In the genomic region with DNA sequence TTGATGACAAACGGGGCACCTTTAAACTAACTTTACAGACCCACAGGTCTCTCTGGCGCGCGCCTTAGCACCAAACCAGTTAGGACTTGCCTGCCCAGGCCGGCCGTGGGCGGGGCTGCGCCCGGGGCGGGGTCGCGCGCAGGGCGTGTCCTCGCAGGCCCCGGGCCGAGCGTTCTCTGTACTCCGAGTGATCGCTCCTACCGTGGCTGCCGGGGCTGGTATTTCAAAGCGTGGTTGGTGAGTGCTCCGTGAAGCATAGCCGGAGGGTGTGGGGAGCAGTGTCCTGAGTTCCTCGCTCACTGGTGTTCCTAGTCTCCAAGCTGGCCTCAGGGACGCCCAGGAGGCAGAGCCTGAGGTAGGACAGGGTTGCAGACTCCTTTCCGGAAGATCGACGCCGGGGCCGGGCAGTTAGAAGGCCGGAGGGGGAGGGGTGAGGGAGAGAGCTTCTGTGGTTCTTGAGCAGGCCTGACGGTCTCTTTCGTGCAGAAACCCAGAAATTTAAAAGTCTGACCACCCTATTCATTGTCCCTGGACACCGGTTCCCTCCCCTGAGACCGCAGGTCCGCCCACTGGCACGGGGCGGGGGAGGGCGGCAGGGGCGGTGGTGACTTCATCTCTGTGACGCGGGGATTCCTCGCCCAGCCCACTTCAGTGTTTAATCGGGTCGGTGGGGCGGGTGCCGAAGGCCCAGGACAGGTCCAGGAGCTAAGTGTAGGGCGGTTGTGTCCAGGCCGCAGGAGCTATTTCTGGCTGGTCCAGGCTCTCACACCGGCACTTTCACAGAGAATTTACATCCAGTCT, we compare ENCODE assay signal across 8 mouse cellular contexts. TPM values are rescaled to one million over a fixed set of nuclear protein-coding genes. Genes with fewer than 3 reads are reported as not detected.
DNase-seq lines count a peak whose midpoint lies in the region; ATAC-seq and TF ChIP-seq lines count a peak whose summit lies in the region.

A gene (plus strand): TSS at position 163 of the 801 bp plus-strand sequence.

- H3K27ac ChIP-seq in embryonic facial prominence, embryonic 11.5 days (replicated peaks; ENCODE audit: low read depth, low read length) = peak within 1 kb of the TSS; percentile 67
- H3K27ac ChIP-seq in midbrain, postnatal 0 days (ENCODE audit: low read depth, low read length) = peak within 1 kb of the TSS; percentile 80
- H3K27ac ChIP-seq in stomach, embryonic 15.5 days = peak within 1 kb of the TSS; percentile 95

- no peak for TF ChIP-seq CTCF in midbrain, postnatal 0 days (IDR thresholded peaks at IDR 0.05)

- peak; percentile 36 for ATAC-seq in embryonic facial prominence, embryonic 11.5 days (replicated peaks; ENCODE audit: insufficient number of reproducible peaks, low FRiP score, low TSS enrichment, low read depth)
- peak; percentile 45 for ATAC-seq in midbrain, postnatal 0 days (ENCODE audit: low FRiP score)
- peak; percentile 85 for ATAC-seq in stomach, embryonic 15.5 days (ENCODE audit: insufficient read depth, low FRiP score, low read depth)

- peaks cover 29% of the 10 kb centered on the region for H3K27me3 ChIP-seq in embryonic facial prominence, embryonic 11.5 days (ENCODE audit: control insufficient read depth, insufficient read depth, low read length)
- H3K27me3 ChIP-seq in midbrain, postnatal 0 days (ENCODE audit: insufficient read depth, low read length) = peaks cover 33% of the 10 kb centered on the region
- peaks cover 23% of the 10 kb centered on the region for H3K27me3 ChIP-seq in stomach, embryonic 15.5 days (replicated peaks)

- H3K4me2 ChIP-seq in embryonic facial prominence, embryonic 11.5 days (ENCODE audit: low read depth, low read length) = peak within 1 kb of the TSS; percentile 74
- peak within 1 kb of the TSS; percentile 77 for H3K4me2 ChIP-seq in midbrain, postnatal 0 days (ENCODE audit: low read depth, low read length, poor library complexity, severe bottlenecking)
- H3K4me2 ChIP-seq in stomach, embryonic 15.5 days = peak within 1 kb of the TSS; percentile 84

- DNase-seq in right cerebral cortex, adult 18-20 months = peak; percentile 71
- DNase-seq in right cerebral cortex, postnatal 36 days (ENCODE audit: low spot score in 2 of 2) = no peak
- peak; percentile 88 for DNase-seq in embryonic facial prominence, embryonic 11.5 days (ENCODE audit: low spot score)
- DNase-seq in heart, adult 8-10 months (ENCODE audit: low spot score) = peak; percentile 89
- DNase-seq in kidney, adult 8-10 months = peak; percentile 93
- peak; percentile 94 for DNase-seq in liver
- DNase-seq in midbrain, postnatal 0 days (ENCODE audit: low spot score) = peak; percentile 65

- H3K36me3 ChIP-seq in embryonic facial prominence, embryonic 11.5 days (replicated peaks; ENCODE audit: control insufficient read depth, insufficient read depth, low read depth, low read length) = peaks cover 7% of the 10 kb centered on the region; the same call in 1 of the 2 replicates
- peaks cover 18% of the 10 kb centered on the region for H3K36me3 ChIP-seq in midbrain, postnatal 0 days (ENCODE audit: insufficient read depth, low read length)
- H3K36me3 ChIP-seq in stomach, embryonic 15.5 days = peaks cover 24% of the 10 kb centered on the region

- under 1% methylated on average over 52 of the region's 52 CpGs for WGBS in embryonic facial prominence, embryonic 11.5 days
- WGBS in midbrain, postnatal 0 days = 2% methylated on average over 52 of the region's 52 CpGs
- WGBS in stomach, embryonic 15.5 days = under 1% methylated on average over 52 of the region's 52 CpGs

- H3K9ac ChIP-seq in embryonic facial prominence, embryonic 11.5 days (replicated peaks; ENCODE audit: low read length) = peak within 1 kb of the TSS; percentile 80
- H3K9ac ChIP-seq in midbrain, postnatal 0 days (replicated peaks; ENCODE audit: low read length, poor library complexity, severe bottlenecking) = peak within 1 kb of the TSS; percentile 64
- H3K9ac ChIP-seq in stomach, embryonic 15.5 days = peak within 1 kb of the TSS; percentile 62

- peak within 1 kb of the TSS; percentile 67 for H3K4me3 ChIP-seq in embryonic facial prominence, embryonic 11.5 days (ENCODE audit: low read depth, low read length)
- peak within 1 kb of the TSS; percentile 49 for H3K4me3 ChIP-seq in midbrain, postnatal 0 days (ENCODE audit: low read depth, low read length)
- peak within 1 kb of the TSS; percentile 83 for H3K4me3 ChIP-seq in stomach, embryonic 15.5 days (replicated peaks)

- no peaks in the 10 kb centered on the region for H3K9me3 ChIP-seq in embryonic facial prominence, embryonic 11.5 days (replicated peaks; ENCODE audit: control insufficient read depth, low read length)
- H3K9me3 ChIP-seq in midbrain, postnatal 0 days (ENCODE audit: low read length) = no peaks in the 10 kb centered on the region
- no peaks in the 10 kb centered on the region for H3K9me3 ChIP-seq in stomach, embryonic 15.5 days

- H3K4me1 ChIP-seq in embryonic facial prominence, embryonic 11.5 days (ENCODE audit: control insufficient read depth, insufficient read depth, low read length) = peaks cover 27% of the 10 kb centered on the region
- peaks cover 26% of the 10 kb centered on the region for H3K4me1 ChIP-seq in midbrain, postnatal 0 days (ENCODE audit: insufficient read depth, low read length)
- peaks cover 49% of the 10 kb centered on the region for H3K4me1 ChIP-seq in stomach, embryonic 15.5 days

RNA-seq across cellular contexts. Expression of the gene that starts here (rescaled TPM):
- polyA plus RNA-seq in embryonic facial prominence, embryonic 11.5 days (2014; fragmentation: Nextera tagmentation; extraction: Ambion mirVana) = 39.2 and 42.4 TPM in 2 replicates
- total RNA-seq in heart, adult 8-10 months (2022) = 100 to 1,000 TPM; 331 to 351 (median 345) TPM
- 46.4 and 52.9 TPM in 2 replicates for total RNA-seq in midbrain, postnatal 0 days (2014; rRNA removed)
- polyA plus RNA-seq in midbrain, postnatal 0 days (2015; fragmentation: Nextera tagmentation; extraction: Ambion mirVana) = 13.6 and 15.0 TPM in 2 replicates
- 25.6 and 26.6 TPM in 2 replicates for polyA plus RNA-seq in stomach, embryonic 15.5 days (2015; fragmentation: Nextera tagmentation; extraction: Ambion mirVana)

Comparison
In these comparisons a context has a peak if more than half of its experiments do, and no peak if none do; other contexts are left out.
1. DNase-seq: peak in right cerebral cortex, adult 18-20 months (single experiment), embryonic facial prominence, embryonic 11.5 days (single experiment), heart, adult 8-10 months (single experiment), kidney, adult 8-10 months (2 of 2), liver (single experiment) and midbrain, postnatal 0 days (single experiment); none in right cerebral cortex, postnatal 36 days (0 of 2).
2. Peak in every context shown above with its lines, with median percentiles within 50 percentile points of each other: ATAC-seq, H3K27ac ChIP-seq, H3K4me2 ChIP-seq, H3K4me3 ChIP-seq and H3K9ac ChIP-seq.